Mouse (Mus musculus): ENCODE results near the gene Tmem131l. TPM values are rescaled to one million over a fixed set of nuclear protein-coding genes. Genes with fewer than 3 reads are reported as not detected.

Gene Tmem131l
- polyA plus RNA-seq, 1 experiment from 2014 or later, result 81.5 TPM

GRCm38 (mm10) chr3:83962076-83962475, 77.9 kb downstream of the Tmem131l start:
- Histone ChIP-seq H3K9ac (no peak overlapping the region), H3K4me2 (replicated peaks) (no peak overlapping the region), H3K4me1 (peaks cover 12% of the 10 kb centered on the region), H3K27me3 (no peaks in the 10 kb centered on the region), H3K27ac (no peak overlapping the region), H3K4me3 (no peak overlapping the region), H3K36me3 (peaks cover 46% of the 10 kb centered on the region), H3K9me3 (replicated peaks) (no peaks in the 10 kb centered on the region)
- no peak for ATAC-seq (ENCODE audit: low FRiP score)
- 90% methylated on average over 7 of the region's 7 CpGs for WGBS

GRCm38 (mm10) chr3:83958951-83959681, 80.9 kb downstream of the Tmem131l start:
- no peak for ATAC-seq (ENCODE audit: low FRiP score)
- H3K4me2 ChIP-seq (replicated peaks), result no peak overlapping the region
- H3K4me3 ChIP-seq, result no peak overlapping the region
- H3K27me3 ChIP-seq, result no peaks in the 10 kb centered on the region
- no peak overlapping the region for H3K27ac ChIP-seq
- 0 out of 2 replicates have a peak, but pooled peaks cover 6% of the 10 kb centered on the region for H3K4me1 ChIP-seq
- no peak overlapping the region for H3K9ac ChIP-seq
- no peaks in the 10 kb centered on the region for H3K9me3 ChIP-seq (replicated peaks)
- peaks cover 53% of the 10 kb centered on the region for H3K36me3 ChIP-seq
- WGBS, result 87% methylated on average over 7 of the region's 7 CpGs

DNA sequence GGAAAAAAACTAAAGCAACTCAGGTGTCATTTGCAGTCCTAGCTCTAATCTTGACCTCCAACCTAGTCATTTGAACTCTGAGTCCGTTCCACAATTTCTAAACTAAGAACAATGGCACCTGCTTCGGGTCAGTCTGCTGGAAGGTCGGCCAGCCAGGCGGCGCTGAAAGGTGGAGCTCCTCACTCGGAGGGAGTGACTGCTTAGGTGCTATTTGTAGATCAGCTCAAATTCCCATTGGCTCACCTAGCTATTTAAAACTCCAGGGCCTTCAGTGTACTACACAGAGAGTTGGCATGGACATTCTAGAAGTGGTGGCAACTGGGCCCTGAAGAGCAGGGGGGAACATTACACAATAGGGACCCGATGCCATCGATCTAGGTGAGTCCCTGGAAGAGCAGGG, 86.1 kb downstream of the Tmem131l start:
- Histone ChIP-seq H3K36me3 (peaks cover 45% of the 10 kb centered on the region), H3K4me3 (no peak overlapping the region), H3K4me1 (peaks cover 4% of the 10 kb centered on the region; the same call in 1 of the 2 replicates), H3K9me3 (replicated peaks) (no peaks in the 10 kb centered on the region), H3K9ac (no peak overlapping the region), H3K27me3 (no peaks in the 10 kb centered on the region), H3K27ac (no peak overlapping the region), H3K4me2 (replicated peaks) (no peak overlapping the region)
- ATAC-seq (ENCODE audit: low FRiP score), result no peak
- WGBS, result 95% methylated on average over 8 of the region's 8 CpGs

DNA sequence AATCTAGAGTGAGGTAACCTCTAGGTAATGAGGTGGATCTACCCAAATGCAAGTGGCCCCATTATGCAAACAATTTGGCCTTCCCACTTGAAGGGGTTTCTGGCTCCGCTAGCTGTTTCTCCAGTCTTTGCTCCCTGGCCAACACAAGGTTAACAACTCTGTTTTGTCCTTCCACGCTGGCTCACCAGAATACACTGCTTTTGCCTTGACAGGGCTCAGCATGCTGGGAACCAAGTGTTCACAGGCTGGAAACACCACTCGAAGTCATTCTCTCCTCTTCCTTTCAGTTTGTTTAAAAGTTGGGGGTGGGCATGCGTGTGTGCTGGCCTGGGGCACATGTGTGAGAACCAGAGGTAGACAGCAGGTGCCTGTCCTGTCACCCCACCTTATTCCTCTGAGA, 91.2 kb downstream of the Tmem131l start:
- H3K4me2 ChIP-seq (replicated peaks), result no peak overlapping the region
- H3K36me3 ChIP-seq, result peaks cover 22% of the 10 kb centered on the region; the same call in 1 of the 2 replicates
- H3K27me3 ChIP-seq, result no peaks in the 10 kb centered on the region
- 79% methylated on average over 4 of the region's 4 CpGs for WGBS
- no peak overlapping the region for H3K27ac ChIP-seq
- no peak for ATAC-seq (ENCODE audit: low FRiP score)
- H3K9me3 ChIP-seq (replicated peaks), result no peaks in the 10 kb centered on the region
- H3K9ac ChIP-seq, result no peak overlapping the region
- no peak overlapping the region for H3K4me3 ChIP-seq
- H3K4me1 ChIP-seq, result peaks cover 6% of the 10 kb centered on the region; the same call in 1 of the 2 replicates

DNA sequence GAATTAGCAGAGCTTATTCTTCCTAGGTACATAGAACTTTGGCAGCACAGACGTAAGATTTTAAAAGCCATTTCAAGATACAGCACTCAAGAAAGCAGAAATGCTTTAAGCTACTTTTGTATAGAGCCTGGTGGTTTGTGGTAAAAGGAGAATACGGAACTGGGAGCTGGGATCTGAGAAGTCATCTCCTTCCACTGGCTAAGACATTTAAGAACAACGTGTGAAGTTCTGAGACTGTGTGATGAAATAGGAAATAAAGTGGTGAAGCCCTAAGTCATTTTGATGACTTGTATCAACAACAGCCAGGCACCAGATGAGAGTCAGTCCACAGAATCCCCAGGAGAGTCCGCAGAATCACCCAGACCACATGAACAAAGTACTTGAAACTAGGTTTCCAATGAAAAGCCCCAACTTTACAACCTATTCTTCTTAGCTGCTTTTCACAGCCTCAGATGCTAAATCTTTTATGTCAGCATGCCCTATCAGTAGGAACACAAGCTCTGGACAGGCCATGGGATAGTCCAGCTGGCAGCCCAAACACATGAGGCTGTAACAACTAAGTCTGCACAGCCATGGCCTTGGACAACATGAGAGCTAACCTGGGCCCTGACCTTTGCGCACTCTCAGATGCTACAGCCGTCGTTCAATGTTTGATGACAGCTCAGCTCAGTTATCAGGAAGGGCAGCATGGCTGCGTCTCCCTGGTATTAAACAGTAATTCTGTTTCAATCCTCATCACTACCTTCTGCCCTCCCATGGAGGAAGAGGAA, 92.3 kb downstream of the Tmem131l start:
- H3K9me3 ChIP-seq (replicated peaks), result no peaks in the 10 kb centered on the region
- H3K4me1 ChIP-seq, result peaks cover 6% of the 10 kb centered on the region; the same call in 1 of the 2 replicates
- no peak for ATAC-seq (ENCODE audit: low FRiP score)
- no peaks in the 10 kb centered on the region for H3K27me3 ChIP-seq
- H3K27ac ChIP-seq, result no peak overlapping the region
- peaks cover 19% of the 10 kb centered on the region; the same call in 1 of the 2 replicates for H3K36me3 ChIP-seq
- H3K9ac ChIP-seq, result no peak overlapping the region
- H3K4me2 ChIP-seq (replicated peaks), result no peak overlapping the region
- no peak overlapping the region for H3K4me3 ChIP-seq
- WGBS, result 78% methylated on average over 8 of the region's 8 CpGs

DNA sequence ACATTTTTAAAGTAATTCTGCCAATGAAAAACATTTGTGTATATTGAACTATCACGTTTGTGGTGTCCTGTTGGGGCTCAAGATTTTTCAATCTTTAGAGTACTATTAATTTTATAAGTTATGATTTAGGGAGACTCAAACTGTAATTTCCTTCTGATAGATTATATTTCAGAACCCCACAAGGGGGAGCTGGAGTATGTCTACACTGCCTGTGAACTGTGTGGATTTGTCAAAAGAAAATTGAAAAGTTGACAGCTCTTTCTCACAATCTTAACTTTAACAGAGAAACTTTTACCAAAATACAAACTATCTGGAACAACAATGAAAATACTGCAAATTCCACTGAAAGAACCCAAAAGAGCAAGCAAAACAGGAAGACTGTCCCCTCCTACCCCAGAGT, 93.1 kb downstream of the Tmem131l start:
- no peak overlapping the region for H3K4me3 ChIP-seq
- no peaks in the 10 kb centered on the region for H3K9me3 ChIP-seq (replicated peaks)
- no peak overlapping the region for H3K9ac ChIP-seq
- H3K27me3 ChIP-seq, result no peaks in the 10 kb centered on the region
- peaks cover 25% of the 10 kb centered on the region for H3K36me3 ChIP-seq
- H3K4me2 ChIP-seq (replicated peaks), result no peak overlapping the region
- WGBS, result 83% methylated on average over 1 of the region's 1 CpGs
- ATAC-seq (ENCODE audit: low FRiP score), result no peak
- H3K4me1 ChIP-seq, result peaks cover 6% of the 10 kb centered on the region; the same call in 1 of the 2 replicates
- H3K27ac ChIP-seq, result no peak overlapping the region

DNA sequence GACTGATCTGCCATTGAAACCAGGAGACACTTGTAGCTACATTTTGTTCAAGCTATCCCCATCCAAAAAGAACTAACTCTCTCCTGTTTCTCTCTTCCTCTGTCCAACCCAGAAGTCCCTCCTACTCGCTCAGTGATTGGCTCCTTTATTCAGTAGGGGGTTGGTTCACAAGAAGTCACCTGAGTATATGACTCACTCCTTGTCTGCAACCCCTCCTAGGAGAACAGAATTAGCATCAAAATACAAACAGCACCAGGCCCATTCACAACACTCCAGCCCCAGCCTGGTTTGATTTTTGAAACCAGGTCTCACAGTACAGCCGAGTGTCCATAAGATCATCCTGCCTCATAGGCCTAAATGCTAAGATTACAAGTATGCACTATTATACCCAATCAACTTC, 96.3 kb downstream of the Tmem131l start:
- WGBS, result 87% methylated on average over 2 of the region's 2 CpGs
- no peak overlapping the region for H3K9ac ChIP-seq
- ATAC-seq (ENCODE audit: low FRiP score), result no peak
- no peak overlapping the region for H3K27ac ChIP-seq
- no peaks in the 10 kb centered on the region for H3K4me1 ChIP-seq
- no peaks in the 10 kb centered on the region for H3K9me3 ChIP-seq (replicated peaks)
- H3K4me2 ChIP-seq (replicated peaks), result no peak overlapping the region
- H3K36me3 ChIP-seq, result peaks cover 33% of the 10 kb centered on the region
- H3K27me3 ChIP-seq, result no peaks in the 10 kb centered on the region
- H3K4me3 ChIP-seq, result no peak overlapping the region

DNA sequence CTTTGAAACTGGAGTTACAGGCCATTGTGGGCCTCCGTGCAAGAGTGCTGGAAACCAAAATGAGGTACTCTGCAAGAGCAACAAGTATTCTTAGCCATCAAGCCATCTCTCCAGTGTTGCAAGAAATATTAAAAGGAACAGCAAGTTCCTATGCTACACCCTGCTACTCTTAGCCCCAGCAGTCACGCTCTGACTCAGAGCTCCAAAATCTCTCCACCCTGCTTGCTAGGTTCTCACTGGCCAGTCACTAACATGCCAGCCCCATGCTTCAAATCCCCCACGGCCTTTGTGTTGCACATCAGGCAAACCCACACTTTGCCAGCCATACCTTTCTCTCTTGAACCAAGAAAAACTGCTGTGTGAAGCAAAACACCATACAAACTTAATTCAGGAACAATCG, 96.8 kb downstream of the Tmem131l start:
- Histone ChIP-seq H3K4me1 (no peaks in the 10 kb centered on the region), H3K9ac (no peak overlapping the region), H3K4me3 (no peak overlapping the region), H3K9me3 (replicated peaks) (no peaks in the 10 kb centered on the region), H3K4me2 (replicated peaks) (no peak overlapping the region), H3K27ac (no peak overlapping the region), H3K27me3 (no peaks in the 10 kb centered on the region), H3K36me3 (peaks cover 35% of the 10 kb centered on the region)
- 88% methylated on average over 4 of the region's 4 CpGs for WGBS
- no peak for ATAC-seq (ENCODE audit: low FRiP score)

DNA sequence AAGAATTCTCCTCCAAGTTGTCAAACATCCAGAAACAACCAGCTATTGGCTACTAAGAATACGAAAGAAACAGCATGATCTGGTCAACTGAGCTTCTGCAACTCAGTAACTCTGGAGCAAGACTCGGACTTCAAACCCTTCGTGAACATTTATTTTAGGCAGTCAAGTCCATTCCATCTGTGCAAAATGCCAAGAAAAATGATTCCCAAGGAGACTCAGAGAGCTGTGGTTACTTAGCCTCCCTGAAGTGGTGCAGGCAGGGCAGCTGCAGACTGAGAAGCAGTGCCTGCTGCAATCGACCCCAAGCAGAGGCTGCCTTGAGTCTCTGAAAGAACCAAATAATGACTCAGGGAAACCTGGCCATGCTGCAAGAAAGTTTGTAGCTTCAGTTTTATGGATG, 98.1 kb downstream of the Tmem131l start:
- Histone ChIP-seq H3K27me3 (no peaks in the 10 kb centered on the region), H3K4me2 (replicated peaks) (no peak overlapping the region), H3K4me1 (no peaks in the 10 kb centered on the region), H3K27ac (no peak overlapping the region), H3K9ac (no peak overlapping the region), H3K4me3 (no peak overlapping the region), H3K36me3 (peaks cover 41% of the 10 kb centered on the region), H3K9me3 (replicated peaks) (no peaks in the 10 kb centered on the region)
- 81% methylated on average over 4 of the region's 4 CpGs for WGBS
- ATAC-seq (ENCODE audit: low FRiP score), result no peak

- no peak overlapping the region for H3K27ac ChIP-seq
- no peak overlapping the region for H3K9ac ChIP-seq
- ATAC-seq (ENCODE audit: low FRiP score), result no peak
- H3K9me3 ChIP-seq (replicated peaks), result no peaks in the 10 kb centered on the region
- 37% methylated on average over 5 of the region's 5 CpGs for WGBS
- H3K4me2 ChIP-seq (replicated peaks), result no peak overlapping the region
- H3K4me3 ChIP-seq, result no peak overlapping the region
- peaks cover 49% of the 10 kb centered on the region for H3K36me3 ChIP-seq
- H3K4me1 ChIP-seq, result no peaks in the 10 kb centered on the region
- H3K27me3 ChIP-seq, result no peaks in the 10 kb centered on the region
These were observed 101.1 kb downstream of the Tmem131l start for GRCm38 (mm10) chr3:83938871-83939270.

GRCm38 (mm10) chr3:83934514-83934913, 105.5 kb downstream of the Tmem131l start:
- ATAC-seq (ENCODE audit: low FRiP score), result no peak
- Histone ChIP-seq H3K4me3 (no peak overlapping the region), H3K4me1 (no peaks in the 10 kb centered on the region), H3K9me3 (replicated peaks) (no peaks in the 10 kb centered on the region), H3K9ac (no peak overlapping the region), H3K27me3 (no peaks in the 10 kb centered on the region), H3K27ac (no peak overlapping the region), H3K4me2 (replicated peaks) (no peak overlapping the region), H3K36me3 (peaks cover 65% of the 10 kb centered on the region)
- 88% methylated on average over 10 of the region's 10 CpGs for WGBS

- Histone ChIP-seq H3K36me3 (peaks cover 83% of the 10 kb centered on the region), H3K9ac (no peak overlapping the region), H3K4me2 (replicated peaks) (no peak overlapping the region), H3K4me1 (no peaks in the 10 kb centered on the region), H3K27me3 (no peaks in the 10 kb centered on the region), H3K9me3 (replicated peaks) (no peaks in the 10 kb centered on the region), H3K4me3 (no peak overlapping the region), H3K27ac (no peak overlapping the region)
- WGBS, result 77% methylated on average over 11 of the region's 11 CpGs
- ATAC-seq (ENCODE audit: low FRiP score), result peak; percentile 52; the same call in 1 of the 2 replicates
These were observed 124.0 kb downstream of the Tmem131l start for GRCm38 (mm10) chr3:83915768-83916496.
